ENCODE assay signal across 12 mouse cellular contexts in the genomic region with DNA sequence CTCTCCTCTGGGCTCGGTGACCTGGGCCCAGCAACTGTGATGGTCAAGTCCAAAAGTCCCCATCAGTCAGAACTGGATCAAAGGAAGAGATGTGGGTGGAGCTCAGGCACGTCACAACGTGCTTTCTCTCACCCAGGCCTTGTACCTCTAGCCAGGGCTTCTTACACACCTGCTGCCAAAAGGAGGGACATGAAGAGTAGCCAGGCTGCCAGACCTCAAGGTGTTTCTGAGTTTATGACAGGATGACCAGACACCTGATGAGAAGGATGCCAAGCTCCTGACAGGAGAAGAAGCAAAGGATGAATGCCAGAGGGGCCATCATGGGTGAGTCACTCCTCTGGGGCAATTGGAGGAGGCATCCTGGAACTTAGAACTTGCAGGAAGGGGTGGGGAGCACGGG.
A peak's percentile ranks its signal among the peaks of the same experiment; 100 is the strongest.
DNase-seq lines count a peak whose midpoint lies in the region; ATAC-seq and TF ChIP-seq lines count a peak whose summit lies in the region.
"Had no signal": no experiment of that assay in that cellular context is flagged by ENCODE, and none has a peak within 500 bp of the region (broad histone marks: within the 10 kb centered on the region; RNA-seq: fewer than 3 reads in every experiment).

No protein-coding gene starts in this region.

- dilution Hi-C loops in CH12.LX (cut with MboI; ENCODE audit: extremely low pct_ligation_motif_present, extremely low pct_unique_long_range_greater_than_20kb, low sequenced_read_pairs) = no loop called here

- intact Hi-C loops in heart, adult 2 months (cut with DNase I) = no loop called here
- intact Hi-C loops in heart, postnatal 36 days (cut with DNase I) = loop anchor here (2.0 kb wide), 1 partner anchor 65 kb away; no protein-coding TSS in a partner anchor

- no peak for ATAC-seq in kidney, embryonic 16.5 days (ENCODE audit: low FRiP score, low TSS enrichment)
- ATAC-seq in embryonic facial prominence, embryonic 14.5 days (ENCODE audit: low read depth) = no peak
- no peak for ATAC-seq in forebrain, embryonic 15.5 days (replicated peaks)

- TF ChIP-seq POLR2A in heart, adult 2 months (IDR thresholded peaks at IDR 0.05; ENCODE audit: insufficient read depth, low read depth, low read length) = no peak
- TF ChIP-seq POLR2A in CH12.LX (IDR thresholded peaks at IDR 0.05; ENCODE audit: low read depth, low read length) = no peak

- H3K4me2 ChIP-seq in kidney, embryonic 16.5 days (replicated peaks; ENCODE audit: low read depth, low read length) = no peak overlapping the region
- peak overlapping the region; percentile 68; the same call in 1 of the 2 replicates for H3K4me2 ChIP-seq in CH12.LX (ENCODE audit: insufficient read depth, low read depth, poor library complexity, severe bottlenecking)
- H3K4me2 ChIP-seq in embryonic facial prominence, embryonic 14.5 days (ENCODE audit: low read depth, low read length) = no peak overlapping the region
- no peak overlapping the region for H3K4me2 ChIP-seq in forebrain, embryonic 15.5 days (replicated peaks)
- H3K4me2 ChIP-seq: liver, embryonic 15.5 days; neural tube, embryonic 15.5 days had no signal

- no peaks in the 10 kb centered on the region for H3K27me3 ChIP-seq in heart, adult 2 months (ENCODE audit: control insufficient read depth, insufficient read depth, low read length)
- no peaks in the 10 kb centered on the region for H3K27me3 ChIP-seq in kidney, embryonic 16.5 days (ENCODE audit: insufficient read depth, low read length)
- no peaks in the 10 kb centered on the region for H3K27me3 ChIP-seq in CH12.LX (replicated peaks)
- H3K27me3 ChIP-seq in embryonic facial prominence, embryonic 14.5 days (replicated peaks; ENCODE audit: control insufficient read depth, insufficient read depth, low read length) = no peaks in the 10 kb centered on the region
- no peaks in the 10 kb centered on the region for H3K27me3 ChIP-seq in forebrain, embryonic 15.5 days
- H3K27me3 ChIP-seq: liver, embryonic 15.5 days; neural tube, embryonic 15.5 days had no signal

- TF ChIP-seq CTCF in heart, adult 2 months (IDR thresholded peaks at IDR 0.05) = no peak
- no peak for TF ChIP-seq CTCF in CH12.LX (conservative IDR thresholded peaks at IDR 0.05 in 1 of 2, IDR thresholded peaks at IDR 0.05 in 1 of 2; ENCODE audit: low read depth in 2 of 2, low read length in 2 of 2)

- no peaks in the 10 kb centered on the region for H3K9me3 ChIP-seq in kidney, embryonic 16.5 days (ENCODE audit: low read length)
- H3K9me3 ChIP-seq in CH12.LX (replicated peaks; ENCODE audit: low read length) = no peaks in the 10 kb centered on the region
- H3K9me3 ChIP-seq in embryonic facial prominence, embryonic 14.5 days (ENCODE audit: control insufficient read depth, low read length) = no peaks in the 10 kb centered on the region
- no peaks in the 10 kb centered on the region for H3K9me3 ChIP-seq in forebrain, embryonic 15.5 days
- H3K9me3 ChIP-seq: liver, embryonic 15.5 days; neural tube, embryonic 15.5 days had no signal

- TF ChIP-seq EP300 in heart, adult 2 months (IDR thresholded peaks at IDR 0.05; ENCODE audit: insufficient read depth, low read depth, low read length) = no peak
- no peak for TF ChIP-seq EP300 in CH12.LX (IDR thresholded peaks at IDR 0.05; ENCODE audit: low read length)

- H3K79me2 ChIP-seq in heart, adult 2 months (replicated peaks; ENCODE audit: control insufficient read depth, insufficient read depth, low read length) = no peaks in the 10 kb centered on the region
- no peaks in the 10 kb centered on the region for H3K79me2 ChIP-seq in CH12.LX (replicated peaks; ENCODE audit: control insufficient read depth, extremely low read depth, insufficient read depth, poor library complexity, severe bottlenecking)

- H3K27ac ChIP-seq in heart, adult 2 months = peak overlapping the region; percentile 78
- H3K27ac ChIP-seq in kidney, embryonic 16.5 days (ENCODE audit: low read length) = peak overlapping the region; percentile 90
- no peak overlapping the region for H3K27ac ChIP-seq in CH12.LX (ENCODE audit: insufficient read depth, low read depth)
- H3K27ac ChIP-seq in embryonic facial prominence, embryonic 14.5 days (replicated peaks; ENCODE audit: low read depth, low read length) = peak overlapping the region; percentile 67; the same call in 1 of the 2 replicates
- no peak overlapping the region for H3K27ac ChIP-seq in forebrain, embryonic 15.5 days (replicated peaks)
- H3K27ac ChIP-seq: liver, embryonic 15.5 days; neural tube, embryonic 15.5 days had no signal

- no peak for DNase-seq in heart, adult 2 months
- DNase-seq in heart, postnatal 36 days = no peak
- DNase-seq in kidney, postnatal 4 days = no peak
- DNase-seq in CH12.LX (ENCODE audit: extremely low read depth) = no peak
- no peak for DNase-seq in embryonic facial prominence, embryonic 14.5 days (ENCODE audit: low spot score)
- DNase-seq in ovary, postnatal 14 days (ENCODE audit: low spot score) = no peak
- DNase-seq: cerebellum, adult 11-12 months; gastrocnemius, postnatal 36 days had no signal

- in situ Hi-C loops in CH12.LX (cut with MboI; ENCODE audit: low pct_ligation_motif_present, low pct_unique_long_range_greater_than_20kb, low sequenced_read_pairs) = loop anchor here (25.0 kb wide), 1 partner anchor 470 kb away; no protein-coding TSS in a partner anchor

- no peaks in the 10 kb centered on the region for H3K36me3 ChIP-seq in heart, adult 2 months (ENCODE audit: control insufficient read depth, insufficient read depth, low read length)
- H3K36me3 ChIP-seq in kidney, embryonic 16.5 days (ENCODE audit: insufficient read depth, low read length) = no peaks in the 10 kb centered on the region
- peaks cover 0 to 10% of the 10 kb centered on the region in 2 experiments for H3K36me3 ChIP-seq in CH12.LX (replicated peaks in 1 of 2; ENCODE audit: control insufficient read depth in 1 of 2, insufficient read depth in 1 of 2, low read length in 1 of 2)
- no peaks in the 10 kb centered on the region for H3K36me3 ChIP-seq in embryonic facial prominence, embryonic 14.5 days (ENCODE audit: control insufficient read depth, insufficient read depth, low read length)
- no peaks in the 10 kb centered on the region for H3K36me3 ChIP-seq in forebrain, embryonic 15.5 days
- H3K36me3 ChIP-seq: liver, embryonic 15.5 days; neural tube, embryonic 15.5 days had no signal

- peaks cover 26% of the 10 kb centered on the region for H3K4me1 ChIP-seq in heart, adult 2 months (ENCODE audit: control insufficient read depth, insufficient read depth, low read length)
- H3K4me1 ChIP-seq in kidney, embryonic 16.5 days (ENCODE audit: insufficient read depth, low read length) = peaks cover 39% of the 10 kb centered on the region
- peaks cover 22 to 95% of the 10 kb centered on the region in 2 experiments for H3K4me1 ChIP-seq in CH12.LX (ENCODE audit: control insufficient read depth in 1 of 2, insufficient read depth in 2 of 2)
- H3K4me1 ChIP-seq in embryonic facial prominence, embryonic 14.5 days (ENCODE audit: control insufficient read depth, insufficient read depth, low read length) = peaks cover 62% of the 10 kb centered on the region
- H3K4me1 ChIP-seq in forebrain, embryonic 15.5 days = peaks cover 13% of the 10 kb centered on the region

- WGBS in heart, adult 2 months = 51% methylated on average over 4 of the region's 4 CpGs
- 72% methylated on average over 4 of the region's 4 CpGs for WGBS in kidney, embryonic 16.5 days
- 61% methylated on average over 4 of the region's 4 CpGs for whole genome bisulfite sequencing in embryonic facial prominence, embryonic 14.5 days
- 82% methylated on average over 4 of the region's 4 CpGs for WGBS in forebrain, embryonic 15.5 days

- TF ChIP-seq RAD21 in CH12.LX (IDR thresholded peaks at IDR 0.05; ENCODE audit: low read depth, low read length) = no peak

- H3K4me3 ChIP-seq in heart, adult 2 months = no peak overlapping the region
- no peak overlapping the region for H3K4me3 ChIP-seq in kidney, embryonic 16.5 days (ENCODE audit: low read length)
- peak overlapping the region in 2 of 3 experiments; percentile 3 to 41 for H3K4me3 ChIP-seq in CH12.LX (replicated peaks in 1 of 3; ENCODE audit: low read depth in 2 of 3, low read length in 2 of 3, poor library complexity in 1 of 3)
- no peak overlapping the region for H3K4me3 ChIP-seq in embryonic facial prominence, embryonic 14.5 days (ENCODE audit: low read depth, low read length)
- H3K4me3 ChIP-seq in forebrain, embryonic 15.5 days = no peak overlapping the region
- H3K4me3 ChIP-seq: liver, embryonic 15.5 days; neural tube, embryonic 15.5 days had no signal

- no peak overlapping the region for H3K9ac ChIP-seq in heart, adult 2 months (ENCODE audit: low read depth, low read length)
- H3K9ac ChIP-seq in kidney, embryonic 16.5 days (replicated peaks; ENCODE audit: low read length) = no peak overlapping the region
- no peak overlapping the region for H3K9ac ChIP-seq in CH12.LX (ENCODE audit: insufficient read depth, low read depth)
- H3K9ac ChIP-seq in embryonic facial prominence, embryonic 14.5 days (ENCODE audit: low read depth, low read length) = no peak overlapping the region
- no peak overlapping the region for H3K9ac ChIP-seq in forebrain, embryonic 15.5 days (replicated peaks)
- H3K9ac ChIP-seq: liver, embryonic 15.5 days; neural tube, embryonic 15.5 days had no signal

TF ChIP-seq in CH12.LX, 34 proteins besides CTCF, POLR2A, EP300 and RAD21:
- TF ChIP-seq MAFK (IDR thresholded peaks at IDR 0.05; ENCODE audit: insufficient replicate concordance, low read length) (no peak), IRF4 (IDR thresholded peaks at IDR 0.05; ENCODE audit: low read depth, low read length) (peak; percentile 57; the same call in 1 of the 2 replicates)

Comparison
In these comparisons a context has a peak if more than half of its experiments do, and no peak if none do; other contexts are left out.
1. H3K27ac ChIP-seq: peak in heart, adult 2 months (single experiment), kidney, embryonic 16.5 days (single experiment) and embryonic facial prominence, embryonic 14.5 days (single experiment); none in CH12.LX (single experiment) and forebrain, embryonic 15.5 days (single experiment).
2. H3K4me3 ChIP-seq: peak in CH12.LX (2 of 3); none in heart, adult 2 months (single experiment), kidney, embryonic 16.5 days (single experiment), embryonic facial prominence, embryonic 14.5 days (single experiment) and forebrain, embryonic 15.5 days (single experiment).